Mouse (Mus musculus): ENCODE results near the gene 1700016H13Rik.

Gene 1700016H13Rik

DNA sequence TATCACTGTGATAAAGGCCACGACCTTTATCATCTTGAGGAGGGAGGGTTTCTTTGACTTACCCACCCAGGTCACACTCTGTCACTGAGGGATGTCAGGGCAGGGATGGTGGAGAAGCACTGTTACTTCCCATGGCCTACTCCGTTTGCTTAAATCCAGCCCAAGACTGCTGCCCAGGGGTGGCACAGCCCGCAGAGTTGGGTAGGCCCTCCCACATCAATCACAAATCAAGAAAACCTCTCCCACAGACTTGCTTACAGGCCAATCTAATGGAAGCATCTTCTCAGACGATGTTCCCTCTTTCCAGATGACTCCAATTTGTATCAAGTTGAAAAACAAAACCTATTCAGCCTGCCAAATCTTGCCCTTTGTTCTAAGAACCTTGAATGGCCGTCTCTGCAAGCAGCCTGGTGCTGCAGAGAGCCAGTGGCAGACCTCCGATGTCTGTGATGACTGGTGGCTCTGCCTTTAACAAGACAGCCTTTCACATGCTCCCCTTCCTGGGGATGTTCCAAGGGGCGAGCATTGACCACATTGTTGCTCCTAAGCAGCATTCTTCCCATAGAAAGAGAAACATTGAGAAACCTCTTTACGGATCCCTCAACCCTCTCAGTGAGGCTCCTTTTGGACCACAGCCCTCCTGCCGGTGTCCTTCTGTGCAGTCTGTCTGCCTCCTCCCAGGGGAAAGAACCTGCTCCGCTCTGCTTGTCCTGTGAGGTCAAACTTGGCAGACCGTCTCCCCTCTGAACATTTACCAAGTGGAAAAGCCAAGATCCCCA lies 52.5 kb downstream of the 1700016H13Rik start:
- peak; percentile 66 for DNase-seq (ENCODE audit: low spot score)

DNA sequence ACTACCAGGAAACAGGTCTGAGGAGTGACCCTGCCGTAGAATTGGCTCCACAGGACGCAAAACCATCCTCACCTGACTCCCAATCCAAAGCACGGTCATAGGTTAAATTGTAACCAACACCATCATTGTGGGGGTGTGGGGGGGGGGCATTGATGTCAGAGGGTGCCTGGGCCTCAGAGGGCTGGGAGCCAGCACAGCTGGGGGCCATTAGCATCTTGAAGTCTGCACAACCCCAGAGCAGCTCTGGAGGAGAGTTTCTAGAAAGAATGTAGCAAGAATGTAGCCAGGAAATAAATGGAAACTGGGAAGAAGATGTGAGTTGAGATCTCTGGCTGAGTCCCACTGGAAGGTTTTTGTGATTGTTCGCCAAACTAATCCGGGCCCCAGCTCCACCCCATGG lies 56.9 kb downstream of the 1700016H13Rik start:
- no peak for DNase-seq (ENCODE audit: low spot score)

- no peak for DNase-seq (ENCODE audit: low spot score)
These were observed 57.5 kb downstream of the 1700016H13Rik start for GRCm38 (mm10) chr5:103598264-103598663.

Data from testis, postnatal 10 days (tissue).